Mouse (Mus musculus) c-Kit-negative CD71-positive TER-119-positive erythroid progenitor cells, embryonic 14.5 days (primary cell): Measurements from ENCODE around the gene Tnni3.

ENCODE experiments used
- DNase-seq: peaks from one replicate; pipeline ENCODE4 v3.0.0-alpha.2; 2013; ENCODE audit warnings: low read depth, low spot score

Tnni3 gene

DNA sequence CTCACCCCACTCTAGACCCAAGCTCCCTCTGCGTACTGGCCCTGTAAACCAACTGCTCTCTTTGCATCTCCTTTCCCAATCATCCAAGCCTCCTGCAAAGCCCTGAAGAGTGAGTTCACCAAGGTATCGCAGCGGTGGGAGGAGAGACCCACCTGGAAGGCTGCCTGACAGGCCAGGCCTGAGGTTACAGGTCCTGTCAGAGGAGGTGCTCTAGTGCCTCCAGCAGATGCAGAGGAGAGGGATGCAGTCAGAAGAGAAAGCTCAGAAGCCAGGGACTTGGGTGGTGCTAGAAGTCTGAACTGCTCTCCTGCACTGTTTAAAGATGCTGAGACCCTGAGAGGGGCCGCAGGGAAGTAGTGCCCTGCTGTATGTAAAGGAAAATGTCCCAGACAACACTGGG lies 25.0 kb downstream of the Tnni3 start:
- no peak for DNase-seq

DNA sequence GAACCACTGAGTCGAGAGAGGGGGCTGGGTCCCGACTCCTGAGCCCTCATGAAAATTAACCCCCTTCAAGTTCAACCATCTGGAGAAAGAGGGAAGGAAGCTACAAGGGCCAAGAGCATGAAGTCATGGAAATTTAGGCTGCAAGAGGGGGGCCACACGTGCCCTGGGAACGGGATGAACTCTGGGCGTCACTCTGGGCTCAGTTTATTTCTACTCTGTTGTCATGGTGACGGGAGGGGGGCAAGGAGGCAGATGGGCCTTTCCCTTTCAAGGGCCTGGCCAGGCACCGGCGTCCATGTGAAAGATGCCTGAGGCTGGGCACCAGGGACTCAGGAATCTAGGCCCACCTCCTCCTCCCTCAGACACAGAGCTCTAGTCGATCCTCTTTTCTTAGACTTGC lies 25.8 kb downstream of the Tnni3 start:
- no peak for DNase-seq

DNA sequence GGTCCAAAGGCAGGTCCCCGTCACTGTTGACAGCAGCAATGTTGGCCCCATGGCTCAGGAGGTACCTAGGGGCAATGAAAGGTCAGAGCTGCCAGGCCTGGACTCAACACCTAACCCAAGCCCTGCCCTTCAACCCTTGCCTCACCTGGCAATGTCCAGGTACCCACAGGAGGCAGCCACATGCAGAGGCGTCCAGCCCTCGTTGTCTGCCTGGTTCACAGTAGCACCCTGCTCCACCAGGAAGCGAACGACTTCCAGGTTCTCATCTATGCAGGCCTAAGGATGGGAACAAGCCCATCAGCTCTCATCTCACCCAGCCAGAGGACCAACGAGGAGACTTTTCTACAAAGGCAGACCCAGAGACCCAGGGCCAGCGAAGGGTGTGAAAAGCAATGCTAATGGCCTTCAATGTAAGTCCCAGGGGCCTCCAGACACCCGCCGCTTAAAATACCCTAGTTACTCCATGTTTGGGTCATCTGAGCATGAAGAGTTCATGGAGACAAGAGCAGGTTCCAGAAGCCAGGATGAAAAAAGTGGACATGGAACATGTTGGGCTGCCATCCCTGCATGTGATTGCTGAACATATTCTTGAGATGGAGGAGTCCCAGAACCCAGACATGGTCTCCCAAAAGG lies 26.6 kb downstream of the Tnni3 start:
- DNase-seq = no peak

DNA sequence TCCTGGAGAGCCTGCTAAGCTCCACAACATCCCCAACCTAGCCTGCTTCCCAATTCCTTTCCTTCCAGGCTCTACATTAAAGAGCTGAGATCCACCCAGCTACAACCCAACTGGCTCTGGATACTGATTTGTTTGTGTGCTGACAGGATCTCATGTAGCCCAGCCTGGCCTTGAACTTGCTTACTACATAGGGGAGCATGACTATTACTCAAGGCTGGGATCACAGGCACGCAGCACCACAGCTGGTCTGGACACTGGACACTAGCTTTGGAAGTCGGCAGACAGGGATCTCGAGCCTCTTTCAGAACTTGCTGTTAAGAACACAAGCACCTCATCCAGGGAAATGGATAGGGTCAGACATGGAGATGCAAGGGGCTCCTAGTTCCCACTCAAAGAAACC lies 27.6 kb downstream of the Tnni3 start:
- DNase-seq = no peak

DNA sequence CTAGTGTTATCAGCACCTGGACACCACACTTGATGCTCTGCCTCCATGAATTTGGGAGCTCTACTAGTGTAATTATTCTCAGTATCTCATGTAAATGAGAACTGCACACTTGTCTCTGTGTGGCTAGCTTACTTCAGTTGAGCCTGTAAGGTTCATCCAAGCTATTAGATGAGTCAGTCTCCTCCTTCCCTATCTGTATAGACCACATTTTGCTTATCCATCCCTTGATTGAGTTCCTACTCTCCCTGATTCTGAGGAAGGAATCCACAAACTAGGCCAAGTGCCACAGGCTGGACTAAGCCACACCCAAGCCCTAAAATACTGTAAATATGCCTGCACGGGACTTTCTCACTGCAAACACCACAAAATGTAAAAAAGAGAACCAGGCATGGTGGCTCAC lies 30.0 kb downstream of the Tnni3 start:
- DNase-seq = no peak

DNA sequence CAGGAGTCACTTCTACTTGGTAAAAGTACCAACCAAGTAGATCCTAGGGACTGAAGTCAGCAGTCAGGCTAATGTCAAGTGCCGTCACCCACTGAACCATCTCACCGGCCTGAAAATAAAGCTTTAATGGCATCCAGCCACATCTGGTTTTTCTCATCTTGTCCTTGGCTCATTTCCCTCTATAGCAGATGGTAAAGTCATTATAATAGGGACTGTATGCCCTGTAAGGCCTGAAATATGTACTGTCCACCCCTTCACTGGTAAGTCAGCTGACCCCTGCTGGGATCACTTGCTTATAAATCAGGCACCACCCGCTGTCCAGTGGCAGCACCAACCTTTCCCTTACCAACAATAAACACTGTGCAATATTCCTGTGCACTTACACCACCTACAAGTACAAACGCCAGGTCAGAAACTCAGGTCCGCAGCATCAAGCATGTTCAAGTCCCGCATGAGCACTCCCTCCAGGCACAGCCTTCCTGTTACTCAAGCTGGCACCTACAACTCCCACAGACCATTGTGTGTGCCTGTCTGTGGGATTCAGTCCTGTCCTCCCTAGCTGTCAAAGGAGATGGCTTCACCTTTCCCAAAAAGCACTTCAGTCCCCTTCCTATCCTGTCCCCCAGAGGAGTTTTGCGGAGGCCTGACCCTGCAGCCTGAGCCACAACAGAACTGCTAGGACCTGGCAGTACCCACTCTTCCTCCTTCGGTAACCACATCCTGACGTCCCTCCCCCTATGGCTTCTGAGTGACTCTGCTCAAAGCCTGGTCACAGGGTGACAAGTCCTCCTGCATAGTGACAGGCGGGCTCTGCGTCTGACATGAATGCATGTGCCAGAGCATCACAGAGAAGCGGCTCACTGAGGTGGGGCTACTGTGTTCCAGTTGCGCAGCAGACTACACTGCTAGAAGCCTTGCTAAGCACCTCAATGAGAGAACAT lies 31.5 kb downstream of the Tnni3 start:
- DNase-seq = no peak

DNA sequence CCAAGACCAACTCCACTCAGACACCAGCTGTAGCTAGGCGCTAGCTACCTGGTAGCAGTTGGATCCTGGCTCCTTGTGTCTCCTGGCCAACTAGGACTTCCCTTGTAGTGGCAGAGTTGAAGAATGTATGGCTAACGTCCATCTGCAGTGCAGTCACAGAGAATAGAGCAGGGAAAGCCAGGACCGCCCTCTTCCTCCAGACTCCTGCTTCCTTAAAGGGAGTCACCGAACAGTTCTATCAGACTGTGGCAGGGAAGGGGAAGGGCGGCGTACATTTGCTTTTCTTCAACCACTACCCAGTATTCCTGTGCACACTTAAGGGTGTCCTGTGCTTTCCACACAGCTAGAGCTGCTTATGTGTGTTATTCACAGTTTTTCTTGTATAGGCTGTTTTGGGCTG lies 32.7 kb downstream of the Tnni3 start:
- no peak for DNase-seq

DNA sequence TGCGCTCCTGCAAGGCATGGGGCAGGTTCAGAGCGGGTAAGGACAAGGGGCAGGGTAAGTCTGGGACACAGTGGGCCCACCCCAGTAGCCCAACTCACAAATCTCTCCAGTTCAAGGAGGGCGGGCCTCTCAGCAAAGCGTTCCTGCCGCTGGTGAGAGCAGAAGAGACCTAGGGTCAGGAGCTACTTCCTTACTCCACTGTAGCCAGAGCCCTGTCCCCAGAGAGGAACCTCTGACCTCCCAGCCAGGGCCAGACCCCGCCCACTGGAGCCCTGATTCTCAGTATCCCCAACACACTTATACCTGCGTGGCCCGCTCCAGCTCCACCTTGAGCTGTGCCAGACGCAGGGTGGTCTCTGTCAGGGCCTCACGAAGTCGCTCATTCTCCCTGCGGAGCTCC lies 41.7 kb downstream of the Tnni3 start:
- DNase-seq = no peak

DNA sequence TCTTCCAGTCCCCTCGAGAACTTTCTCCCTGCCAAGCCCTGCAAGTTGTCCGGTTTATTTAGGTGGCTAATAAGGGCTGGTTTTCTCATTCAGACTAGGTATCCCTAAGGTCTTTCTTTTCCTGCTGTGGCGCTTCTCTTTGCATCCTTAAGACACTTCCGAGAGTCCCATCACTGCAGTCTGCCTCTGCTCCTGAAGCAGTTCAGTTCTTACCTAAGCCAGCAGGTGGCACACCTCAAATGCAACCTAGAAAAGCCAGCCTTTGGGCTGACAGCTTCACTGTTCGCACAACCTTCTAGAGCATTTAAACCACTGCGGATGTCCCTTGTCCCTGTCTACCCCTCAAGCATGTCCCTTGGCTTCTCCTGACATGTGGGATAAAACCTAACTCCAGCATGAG lies 44.4 kb downstream of the Tnni3 start:
- no peak for DNase-seq

DNA sequence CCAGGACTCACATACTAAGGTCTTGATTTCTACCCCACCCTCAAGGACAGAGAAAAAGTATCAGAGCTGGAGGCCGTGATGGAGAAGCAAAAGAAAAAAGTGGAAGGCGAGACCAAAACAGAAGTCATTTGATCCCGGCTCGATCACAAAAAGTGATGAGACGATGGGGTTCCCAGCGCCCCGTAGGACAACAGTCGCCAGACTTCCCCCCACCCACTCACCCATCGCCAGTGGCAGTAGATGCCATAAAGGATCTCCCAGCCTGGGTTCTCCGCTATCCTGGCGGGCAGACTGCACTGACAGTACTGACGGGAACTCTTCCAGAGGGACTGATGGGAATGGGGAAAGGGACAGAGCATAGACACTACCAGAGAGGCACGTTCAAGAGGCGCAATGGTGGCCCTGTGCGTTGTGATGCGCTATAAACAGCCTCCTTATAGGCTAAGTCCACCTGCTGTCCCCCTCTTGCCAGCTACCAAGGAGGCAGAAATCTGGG lies 45.2 kb downstream of the Tnni3 start:
- DNase-seq = no peak

DNA sequence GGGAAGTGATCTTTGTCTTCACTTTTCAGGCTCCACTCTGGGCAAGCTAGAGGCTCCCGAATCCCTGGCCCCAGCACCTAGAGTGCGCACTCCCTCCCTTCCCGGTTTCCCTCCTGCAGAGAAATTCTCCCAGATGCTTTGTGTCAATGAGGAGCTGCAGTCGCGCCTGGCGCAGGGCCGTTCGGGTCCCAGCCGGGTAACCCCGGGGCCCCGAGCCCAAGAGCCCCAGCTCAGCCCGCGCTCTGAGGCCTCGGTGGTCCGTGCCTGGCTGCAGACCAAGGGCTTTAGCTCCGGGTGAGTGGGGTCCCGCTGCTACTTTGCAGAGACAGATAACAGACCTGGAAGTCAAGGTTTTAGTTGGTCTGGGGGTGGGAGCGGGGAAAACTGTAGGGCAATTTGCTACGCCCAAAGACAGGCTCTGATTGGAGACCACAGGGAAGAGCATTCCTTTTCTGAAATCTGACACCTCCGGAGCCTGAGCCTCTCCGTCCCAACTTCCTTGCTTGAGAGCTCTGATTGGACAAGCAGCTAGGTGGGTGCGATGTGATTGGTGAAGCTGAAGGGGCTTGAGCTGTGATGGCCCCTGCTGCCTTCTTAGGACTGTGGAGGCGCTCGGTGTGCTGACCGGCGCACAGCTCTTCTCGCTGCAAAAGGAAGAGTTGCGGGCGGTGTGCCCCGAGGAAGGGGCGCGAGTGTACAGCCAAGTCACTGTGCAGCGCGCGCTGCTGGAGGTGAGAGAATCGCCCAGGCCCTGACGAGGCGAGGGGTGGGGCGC lies 45.8 kb downstream of the Tnni3 start:
- no peak for DNase-seq

DNA sequence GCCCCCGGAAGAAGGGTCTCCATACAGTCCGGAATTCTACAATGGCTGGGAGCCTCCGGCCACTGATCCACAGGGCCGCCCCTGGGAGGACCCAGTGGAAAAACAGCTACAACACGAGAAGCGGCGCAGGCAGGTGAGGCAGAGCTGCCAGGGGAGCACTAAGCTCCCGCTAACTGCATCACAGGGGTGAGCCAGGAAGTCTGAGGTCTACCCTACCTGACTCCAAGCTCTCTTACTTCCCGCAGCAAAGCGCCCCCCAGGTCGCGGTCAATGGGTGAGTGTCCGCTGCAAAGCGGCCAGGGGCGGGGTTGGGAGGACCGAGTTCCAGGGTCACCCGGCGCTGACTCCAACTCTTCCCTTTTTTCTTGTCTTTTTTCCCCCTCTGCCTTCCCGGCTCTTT lies 50.1 kb downstream of the Tnni3 start:
- DNase-seq = no peak

DNA sequence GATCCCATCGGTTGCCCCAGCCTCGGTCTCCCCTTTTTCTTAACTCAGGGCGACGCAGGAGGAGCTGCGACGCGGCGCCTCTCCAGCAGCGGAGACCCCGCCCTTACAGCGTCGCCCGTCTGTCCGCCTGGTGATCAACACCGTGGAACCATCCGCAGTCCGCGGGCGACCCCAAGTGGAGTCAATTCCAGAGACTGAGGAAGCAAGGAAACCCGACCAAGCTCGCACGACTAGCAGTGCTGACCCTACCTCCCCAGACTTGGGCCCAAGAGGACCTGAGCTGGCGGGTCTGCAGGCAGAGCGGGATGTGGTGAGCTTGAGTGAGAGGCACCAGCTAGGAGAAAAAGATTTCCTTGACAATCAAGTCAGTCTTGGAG lies 52.9 kb downstream of the Tnni3 start:
- no peak for DNase-seq

DNA sequence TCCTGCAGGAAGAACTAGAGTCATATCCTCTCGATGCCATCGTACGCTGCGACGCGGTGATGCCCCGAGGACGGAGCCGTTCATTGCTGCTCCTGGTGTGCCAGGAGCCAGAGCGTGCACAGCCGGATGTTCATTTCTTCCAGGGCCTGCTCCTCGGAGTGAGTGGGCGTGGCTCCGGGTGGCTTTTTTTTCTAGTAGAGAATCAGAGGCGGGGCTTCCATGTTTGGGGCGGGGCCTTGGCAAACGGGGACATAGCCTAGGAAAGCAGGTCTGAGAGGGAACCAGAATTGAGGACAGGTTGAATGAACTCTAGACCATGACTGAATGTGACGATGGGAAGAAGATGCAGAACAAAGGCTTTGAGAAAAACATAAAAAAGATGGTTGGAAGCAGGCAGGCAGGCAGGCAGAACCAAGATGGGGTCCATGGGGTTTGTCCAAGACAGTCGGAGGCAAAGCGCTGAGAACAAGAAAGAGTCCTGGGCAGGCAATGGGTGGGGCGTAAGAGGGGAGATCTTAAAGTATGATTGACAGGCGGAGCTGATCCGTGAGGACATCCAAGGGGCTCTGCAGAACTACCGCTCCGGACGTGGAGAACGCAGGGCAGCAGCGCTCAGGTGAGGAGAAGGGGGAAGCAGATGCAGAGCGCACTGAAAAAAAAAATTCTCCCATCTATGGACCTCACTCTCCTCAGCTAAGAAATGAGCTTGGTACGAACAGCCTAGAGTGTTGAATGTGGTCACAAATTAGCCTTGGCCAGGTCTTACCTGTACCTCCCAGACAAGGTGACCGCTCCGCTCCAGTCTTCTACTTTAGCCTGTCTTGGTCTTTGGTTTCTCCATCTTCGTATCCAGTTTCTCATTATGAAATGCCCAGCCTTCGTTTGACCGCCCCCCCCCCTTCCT lies 53.5 kb downstream of the Tnni3 start:
- DNase-seq = no peak
